Mouse (Mus musculus) embryonic stem cell, embryonic (primary cell): ENCODE results near the gene Rapgef3.

Source experiments
- CTCF ChIA-PET, 4 experiments: fragments of 300-600 bp in 2 of 4; fragments of 350-600 bp in 2 of 4; sonication (Branson Sonifier 250); formaldehyde crosslinking; loops; one replicate each; lab custom pipeline; 2022; ENCODE audit warnings: inconsistent platforms in 2 of 4; lab: Charles Lee
- POLR2A ChIA-PET, 4 experiments: fragments of 300-600 bp in 2 of 4; fragments of 350-600 bp in 2 of 4; sonication (Branson Sonifier 250); formaldehyde crosslinking; loops; one replicate each; lab custom pipeline; 2022; ENCODE audit warnings: antibody characterized with exemption in 4 of 4, inconsistent platforms in 1 of 4; lab: Charles Lee

Gene Rapgef3

DNA sequence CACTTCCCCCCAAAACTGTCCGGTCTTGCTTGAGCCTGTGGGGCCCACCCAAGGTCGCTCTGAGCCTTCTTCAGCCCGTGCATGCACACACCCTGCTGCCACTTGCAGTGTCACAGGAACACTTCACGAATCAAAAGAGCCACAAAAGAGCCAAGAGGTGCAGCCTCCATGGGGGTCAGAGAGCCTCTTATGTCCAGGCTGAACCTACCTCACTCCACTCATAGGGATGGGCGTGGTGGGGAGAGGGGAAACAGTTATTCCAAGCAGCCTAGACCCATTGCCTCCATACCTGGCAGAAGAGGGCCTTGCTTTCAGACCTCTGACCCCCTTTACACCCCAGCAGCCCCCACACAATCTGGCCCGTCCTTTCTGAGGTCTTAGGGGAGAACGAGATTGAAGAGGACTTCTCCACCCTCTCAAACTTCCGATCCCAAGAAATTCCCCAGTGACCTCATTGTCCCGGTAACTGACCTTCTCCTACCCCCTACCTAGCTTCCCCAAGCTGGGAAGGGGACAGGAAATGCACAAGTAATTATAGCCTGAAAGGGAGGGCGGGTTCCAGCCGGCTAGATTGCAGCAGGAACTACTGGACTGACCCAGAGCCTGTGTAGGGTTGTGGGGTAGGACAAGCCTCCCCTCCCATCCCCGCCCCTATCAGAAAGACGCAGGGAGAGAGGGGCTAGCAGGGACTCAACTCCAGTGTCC lies 2.5 kb downstream of the Rapgef3 start:
- CTCF ChIA-PET = interaction anchor here in 1 of 4 experiments (1.1 to 2.3 kb wide), 4 partner anchors 11 to 100 kb away, joined by 3 to 10 read pairs (median 8); no protein-coding TSS in a partner anchor
- POLR2A ChIA-PET = interaction anchor here in 3 of 4 experiments (1.0 to 1.5 kb wide), 6 partner anchors 9 to 19 kb away, joined by 3 to 4 read pairs (median 4); no protein-coding TSS in a partner anchor

DNA sequence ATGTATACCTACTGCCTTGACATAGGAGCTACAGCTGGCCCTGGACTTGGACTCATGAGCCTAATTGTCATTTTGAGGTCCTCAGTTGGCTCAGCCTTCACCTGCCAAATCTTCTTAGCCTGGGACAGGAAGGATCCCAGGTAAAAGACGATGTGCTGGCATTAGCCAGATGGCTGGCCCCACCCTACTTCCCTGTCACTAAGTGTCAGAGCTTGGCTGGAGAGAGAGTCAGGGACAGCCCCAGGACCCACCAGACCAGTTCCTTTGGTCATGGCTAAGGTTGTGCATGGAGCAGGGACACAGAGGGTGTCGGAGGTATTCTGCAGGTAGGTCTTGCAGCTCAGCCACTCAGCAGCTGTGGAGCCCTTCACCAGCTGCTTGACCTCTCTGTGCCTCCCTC lies 3.2 kb downstream of the Rapgef3 start:
- POLR2A ChIA-PET = interaction anchor here in 3 of 4 experiments (1.0 to 1.5 kb wide), 6 partner anchors 8 to 20 kb away, joined by 3 to 4 read pairs (median 4); no protein-coding TSS in a partner anchor
- CTCF ChIA-PET = interaction anchor here in 1 of 4 experiments (1.1 to 2.3 kb wide), 4 partner anchors 12 to 99 kb away, joined by 3 to 10 read pairs (median 8); no protein-coding TSS in a partner anchor

DNA sequence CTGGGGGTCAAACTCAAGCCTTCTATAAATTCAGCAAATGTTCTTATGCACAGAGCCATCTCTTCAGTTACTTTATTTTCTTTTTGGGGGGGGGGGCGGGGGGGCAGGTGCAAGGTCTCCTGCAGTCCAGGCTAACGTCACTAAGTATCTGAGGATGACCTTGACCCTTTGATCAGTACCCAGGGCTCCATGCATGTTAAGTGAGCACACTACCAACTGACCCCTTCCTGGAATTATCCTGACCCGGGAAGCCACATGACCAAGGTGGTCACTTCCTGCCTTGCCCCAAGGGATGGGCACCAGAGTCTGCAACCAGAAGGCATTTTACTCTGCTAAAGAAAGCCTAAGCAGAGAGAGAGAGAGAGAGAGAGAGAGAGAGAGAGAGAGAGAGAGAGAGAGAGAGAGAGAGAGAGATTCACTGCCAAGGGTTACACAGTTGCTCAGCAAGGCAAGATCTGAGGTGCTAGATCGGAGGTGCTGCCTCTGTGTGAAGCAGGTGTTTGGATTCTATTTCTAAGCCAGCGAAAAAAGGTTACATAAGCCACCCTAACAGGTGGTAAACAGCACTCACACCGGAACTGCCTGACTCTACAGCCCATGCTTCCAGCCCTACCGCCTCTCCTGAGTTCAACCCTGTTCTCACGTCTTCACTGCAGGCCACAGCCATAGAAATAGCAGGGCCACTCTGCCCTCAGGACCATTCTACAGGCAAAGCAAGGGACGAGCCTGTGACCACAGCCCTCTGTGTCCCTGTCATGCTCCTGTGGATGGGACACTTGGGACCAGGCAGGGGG lies 4.3 kb downstream of the Rapgef3 start:
- ChIA-PET POLR2A (interaction anchor here in 2 of 4 experiments (0.6 to 3.2 kb wide), 3 partner anchors 25 to 128 kb away, joined by 3 to 11 read pairs (median 6); no protein-coding TSS in a partner anchor), CTCF (interaction anchor here in 3 of 4 experiments (0.5 to 2.3 kb wide), 8 partner anchors 13 to 629 kb away, joined by 3 to 10 read pairs (median 4); no protein-coding TSS in a partner anchor)

DNA sequence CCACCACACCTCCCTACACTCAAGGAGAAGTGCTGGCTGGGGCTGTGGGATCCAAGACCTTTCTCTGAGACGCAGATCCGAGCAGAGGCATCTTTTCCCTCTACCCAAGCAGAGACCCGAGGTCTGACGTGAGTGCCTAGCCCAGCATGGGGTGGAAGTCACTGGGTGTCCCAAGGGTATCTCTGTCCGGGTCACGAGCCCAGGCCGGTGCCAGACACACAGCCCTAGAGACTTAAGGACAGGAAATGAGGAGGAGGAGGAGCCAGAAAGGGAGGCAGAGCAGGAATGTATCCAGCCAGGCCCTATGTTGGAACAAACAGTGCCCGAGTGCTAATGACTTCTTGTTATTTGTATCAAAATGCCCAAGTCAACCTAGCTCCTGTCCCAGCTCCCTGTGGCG lies 5.0 kb downstream of the Rapgef3 start:
- CTCF ChIA-PET = interaction anchor here in 3 of 4 experiments (0.7 to 3.0 kb wide), 8 partner anchors 10 to 567 kb away, joined by 3 to 26 read pairs (median 8); no protein-coding TSS in a partner anchor
- POLR2A ChIA-PET = interaction anchor here in 2 of 4 experiments (0.6 to 3.2 kb wide), 6 partner anchors 8 to 128 kb away, joined by 3 to 11 read pairs (median 5); no protein-coding TSS in a partner anchor

DNA sequence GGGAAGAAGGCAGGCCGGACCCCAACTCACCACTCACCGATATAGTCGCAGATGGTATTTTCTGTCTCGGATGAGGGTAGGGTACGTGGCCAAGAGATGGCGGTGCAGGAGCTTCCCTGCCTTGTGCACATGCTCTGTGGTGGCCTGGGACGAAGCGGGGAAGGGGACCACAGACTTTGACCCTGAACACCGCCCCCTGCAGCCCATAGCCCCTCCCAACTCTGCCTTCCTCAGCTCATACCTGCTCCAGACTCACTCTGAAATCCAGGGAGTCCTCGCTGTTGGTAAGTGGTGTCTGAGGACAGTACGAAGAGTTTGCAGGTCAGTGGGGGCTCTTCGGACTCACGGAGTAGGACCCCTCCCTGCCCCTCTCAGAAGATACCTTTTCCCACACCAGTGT lies 6.3 kb downstream of the Rapgef3 start:
- POLR2A ChIA-PET = interaction anchor here in 3 of 4 experiments (0.6 to 3.2 kb wide), 15 partner anchors 8 to 1332 kb away, joined by 3 to 11 read pairs (median 4); no protein-coding TSS in a partner anchor
- CTCF ChIA-PET = interaction anchor here (0.5 to 3.0 kb wide), 29 partner anchors 8 to 1655 kb away, joined by 3 to 26 read pairs (median 5); no protein-coding TSS in a partner anchor

DNA sequence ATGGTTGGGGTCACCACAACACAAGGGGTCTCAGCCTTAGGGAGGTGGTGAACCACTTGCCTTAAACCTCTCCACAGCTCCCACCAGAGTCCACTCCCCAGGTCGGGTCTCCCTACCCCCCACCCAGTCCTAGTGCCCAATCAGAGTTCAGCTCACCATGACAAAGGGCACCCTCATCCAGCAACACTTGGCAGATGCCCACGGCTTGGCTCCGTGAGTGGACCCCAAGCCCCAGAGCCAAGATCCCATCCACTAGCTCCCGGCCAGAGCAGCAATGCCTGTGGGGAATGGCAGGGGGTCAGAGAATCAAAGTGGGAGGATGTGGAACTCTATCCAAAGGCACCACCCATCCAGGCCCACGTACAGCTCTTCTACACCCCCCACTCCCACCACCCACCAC lies 6.8 kb downstream of the Rapgef3 start:
- ChIA-PET POLR2A (interaction anchor here in 3 of 4 experiments (0.6 to 3.2 kb wide), 11 partner anchors 8 to 1332 kb away, joined by 3 to 11 read pairs (median 4); no protein-coding TSS in a partner anchor), CTCF (interaction anchor here (0.6 to 3.0 kb wide), 24 partner anchors 8 to 1655 kb away, joined by 3 to 26 read pairs (median 5); no protein-coding TSS in a partner anchor)

DNA sequence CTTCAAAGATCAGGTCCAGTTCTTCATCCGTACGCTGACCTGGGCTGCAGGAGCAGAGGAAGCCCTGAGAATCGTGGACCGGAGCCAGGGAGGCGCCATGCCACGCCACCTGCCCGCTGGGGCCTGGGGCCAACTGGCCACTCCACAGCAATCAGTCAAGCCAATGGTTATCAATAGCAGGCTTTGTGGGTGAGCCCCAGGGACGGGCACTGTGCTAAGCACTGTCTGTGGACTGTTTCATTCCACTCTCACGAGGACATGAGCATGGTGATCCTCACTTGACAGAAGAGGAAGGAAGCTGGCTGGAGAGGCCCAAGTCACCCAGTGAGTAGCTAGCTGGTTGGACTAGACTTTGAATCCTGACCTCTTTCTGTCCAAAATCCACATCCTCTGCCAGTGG lies 7.8 kb downstream of the Rapgef3 start:
- CTCF ChIA-PET = interaction anchor here in 2 of 4 experiments (2.0 to 3.0 kb wide), 3 partner anchors 8 to 16 kb away, joined by 6 to 26 read pairs (median 12); no protein-coding TSS in a partner anchor
- POLR2A ChIA-PET = interaction anchor here in 1 of 4 experiments (2.0 kb wide), 1 partner anchor 8 kb away, joined by 7 read pairs; no protein-coding TSS in a partner anchor

DNA sequence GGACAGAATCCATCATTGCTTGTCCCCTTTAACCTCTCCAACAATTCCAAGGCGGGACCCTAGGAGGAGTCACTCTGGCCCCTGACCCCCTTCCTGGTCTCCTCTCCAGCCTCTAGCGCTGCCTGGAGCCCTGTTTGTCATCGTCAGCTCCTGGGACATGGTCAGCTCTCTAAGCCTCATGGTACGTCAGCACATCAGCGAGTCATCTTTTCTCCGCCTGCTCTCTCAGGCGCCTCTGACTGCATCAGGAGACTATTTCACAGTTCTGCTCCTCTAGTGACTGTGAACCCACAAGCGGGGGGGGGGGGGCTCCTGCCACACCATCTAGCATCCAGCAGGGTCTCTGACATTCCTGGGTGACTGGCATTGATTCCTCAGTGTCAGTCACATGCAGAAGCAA lies 12.4 kb downstream of the Rapgef3 start:
- POLR2A ChIA-PET = interaction anchor here in 3 of 4 experiments (0.6 to 5.2 kb wide), 7 partner anchors 9 to 588 kb away, joined by 3 to 20 read pairs (median 4); partner anchors contain the start of gene Rapgef3 (in 2 of the 3)
- CTCF ChIA-PET = interaction anchor here (0.6 to 6.0 kb wide), 10 partner anchors 12 to 1086 kb away, joined by 3 to 53 read pairs (median 4); partner anchors contain the start of gene Rapgef3 (in 1 of the 4)

DNA sequence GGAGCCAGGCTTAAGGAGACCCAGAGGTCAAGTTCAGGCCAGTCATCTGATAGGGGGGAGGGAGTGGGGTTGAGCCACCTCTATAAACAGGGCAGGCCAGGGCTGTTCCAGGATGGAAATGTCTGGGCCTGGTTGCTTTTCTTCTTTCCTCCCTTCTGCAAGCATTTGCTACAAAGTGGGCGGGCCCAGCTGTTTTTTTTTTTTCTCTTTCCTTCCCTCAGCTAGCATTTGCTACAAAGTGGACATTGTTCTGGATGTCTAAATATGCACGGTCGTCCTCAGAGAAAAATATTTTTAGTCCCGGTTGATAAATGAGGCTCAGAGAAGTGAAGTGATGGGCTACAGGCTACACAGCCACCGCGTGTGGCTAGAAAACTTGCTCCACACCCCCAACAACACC lies 13.3 kb downstream of the Rapgef3 start:
- ChIA-PET POLR2A (interaction anchor here in 3 of 4 experiments (0.6 to 5.2 kb wide), 5 partner anchors 10 to 17 kb away, joined by 3 to 20 read pairs (median 5); partner anchors contain the start of gene Rapgef3 (in 1 of the 3)), CTCF (interaction anchor here in 3 of 4 experiments (0.6 to 6.0 kb wide), 6 partner anchors 13 to 1087 kb away, joined by 3 to 53 read pairs (median 14); partner anchors contain the start of gene Rapgef3 (in 1 of the 3))

DNA sequence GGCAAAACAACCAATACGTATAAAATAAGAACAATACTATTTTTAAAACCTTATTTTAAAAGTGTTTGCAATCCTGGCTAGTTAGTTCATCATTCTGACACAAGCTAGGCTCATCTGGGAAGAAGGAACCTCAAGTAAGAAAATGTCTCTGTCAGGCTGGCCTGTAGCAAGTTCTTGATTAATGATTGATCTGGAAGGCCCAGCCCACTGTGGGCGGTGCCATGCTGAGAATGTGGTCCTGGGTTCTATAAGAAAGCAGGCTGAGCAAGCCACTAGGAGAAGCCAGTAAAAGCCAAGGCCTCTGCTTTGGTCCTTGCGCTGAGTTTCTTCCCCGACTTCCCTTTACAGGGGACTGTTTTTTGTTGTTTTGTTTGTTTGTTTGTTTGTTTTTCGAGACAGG lies 15.3 kb downstream of the Rapgef3 start:
- ChIA-PET POLR2A (interaction anchor here in 2 of 4 experiments (1.0 to 2.2 kb wide), 5 partner anchors 8 to 24 kb away, joined by 3 to 7 read pairs (median 4); no protein-coding TSS in a partner anchor), CTCF (interaction anchor here in 3 of 4 experiments (0.6 to 6.0 kb wide), 13 partner anchors 9 to 150 kb away, joined by 3 to 53 read pairs (median 9); partner anchors contain the start of gene Rapgef3 (in 2 of the 3))

DNA sequence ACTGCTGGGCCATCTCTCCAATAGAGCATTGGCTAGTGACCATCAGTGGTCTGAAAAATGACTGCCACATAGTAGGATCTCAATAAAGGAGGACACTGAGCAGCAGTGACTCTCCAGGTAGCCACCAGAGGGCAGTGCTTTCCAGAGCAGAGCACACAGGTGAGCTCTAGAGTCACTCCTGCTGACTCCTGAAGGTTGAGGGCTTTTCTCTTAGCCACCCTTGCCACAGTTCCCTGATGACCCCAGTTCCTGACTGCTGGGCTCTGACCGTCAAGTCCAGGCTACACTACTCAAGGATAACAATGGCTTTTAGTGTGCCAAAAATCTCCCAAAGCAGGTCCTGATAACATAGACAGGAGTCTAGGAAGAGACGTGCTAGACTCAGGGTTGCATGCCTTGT lies 16.1 kb downstream of the Rapgef3 start:
- ChIA-PET CTCF (interaction anchor here (0.6 to 6.0 kb wide), 46 partner anchors 9 to 1187 kb away, joined by 3 to 53 read pairs (median 4); partner anchors contain the start of genes Rapgef3 (in 2 of the 4) and Tmem106c (in 1 of the 4)), POLR2A (interaction anchor here in 2 of 4 experiments (1.0 to 2.2 kb wide), 7 partner anchors 9 to 99 kb away, joined by 3 to 8 read pairs (median 3); partner anchors contain the start of gene Rapgef3 (in 1 of the 2))

DNA sequence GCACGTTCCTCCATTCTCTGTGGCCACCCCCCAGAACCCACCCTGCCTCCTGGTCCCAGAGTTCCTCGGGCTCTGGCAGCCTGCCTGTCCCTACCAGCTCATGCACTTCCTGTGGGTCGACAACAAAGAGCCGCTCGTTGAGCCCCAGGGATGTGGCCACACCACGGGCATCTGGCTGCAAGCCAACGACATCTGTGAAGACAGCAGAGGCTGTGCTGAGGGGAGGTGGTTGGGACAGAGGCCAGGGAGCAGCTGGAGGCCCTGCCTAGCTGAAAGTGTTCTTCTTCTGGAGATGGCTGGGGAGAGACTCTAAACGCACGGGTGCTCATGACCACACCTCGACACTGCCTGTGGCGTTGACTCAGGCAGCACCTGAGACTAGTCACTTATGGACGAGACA lies 17.1 kb downstream of the Rapgef3 start:
- ChIA-PET CTCF (interaction anchor here (0.8 to 6.0 kb wide), 26 partner anchors 11 to 713 kb away, joined by 3 to 53 read pairs (median 8); partner anchors contain the start of gene Rapgef3 (in 1 of the 4)), POLR2A (interaction anchor here in 2 of 4 experiments (1.0 to 2.2 kb wide), 3 partner anchors 10 to 11 kb away, joined by 3 to 7 read pairs (median 4); no protein-coding TSS in a partner anchor)

DNA sequence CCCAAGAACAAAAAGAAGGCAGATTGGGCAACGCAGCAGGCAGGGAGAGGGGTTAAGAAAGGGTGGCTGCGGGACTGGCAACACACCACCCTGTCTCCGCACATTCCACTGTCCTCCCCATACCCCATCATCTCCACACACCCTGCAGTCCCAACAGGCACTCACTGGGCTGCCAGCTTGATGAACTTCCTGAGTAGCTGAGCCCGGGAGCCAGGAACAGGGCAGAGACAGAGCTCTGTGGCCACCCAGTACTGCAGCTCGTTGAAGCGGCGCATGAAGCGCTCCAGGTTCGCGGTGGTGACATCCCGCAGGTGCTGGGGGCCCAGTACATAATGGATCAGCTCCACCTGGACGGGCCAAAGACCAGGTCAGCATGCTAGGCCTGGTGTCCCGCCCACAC lies 17.9 kb downstream of the Rapgef3 start:
- ChIA-PET CTCF (interaction anchor here in 3 of 4 experiments (1.7 to 6.0 kb wide), 5 partner anchors 26 to 100 kb away, joined by 3 to 53 read pairs (median 23); no protein-coding TSS in a partner anchor), POLR2A (interaction anchor here in 2 of 4 experiments (1.2 to 1.4 kb wide), 2 partner anchors 9 to 33 kb away, joined by 3 to 4 read pairs; no protein-coding TSS in a partner anchor)

DNA sequence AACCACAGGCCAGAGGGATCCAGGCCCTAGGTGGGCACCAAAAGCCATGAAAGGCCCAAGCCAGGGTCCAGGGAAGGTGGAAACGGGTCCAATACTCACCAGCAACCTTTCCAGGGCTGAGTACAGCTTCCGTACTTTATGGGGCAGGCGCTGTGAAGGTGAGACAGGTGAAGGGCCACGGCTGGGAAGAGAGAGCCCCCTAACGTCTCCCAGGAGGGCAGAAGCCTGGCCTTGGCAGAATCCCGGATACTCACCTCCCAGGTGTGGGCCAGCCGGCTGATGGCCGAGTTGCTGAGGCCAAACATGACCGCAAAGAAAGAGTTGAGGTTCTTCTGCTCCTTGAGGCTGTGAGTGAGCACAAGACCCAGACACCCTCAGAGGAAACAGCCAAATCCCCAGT lies 18.4 kb downstream of the Rapgef3 start:
- CTCF ChIA-PET = interaction anchor here in 2 of 4 experiments (1.7 to 6.0 kb wide), 4 partner anchors 27 to 101 kb away, joined by 3 to 53 read pairs (median 20); no protein-coding TSS in a partner anchor
- POLR2A ChIA-PET = interaction anchor here in 2 of 4 experiments (1.2 to 1.4 kb wide), 2 partner anchors 9 to 33 kb away, joined by 3 to 4 read pairs; no protein-coding TSS in a partner anchor

DNA sequence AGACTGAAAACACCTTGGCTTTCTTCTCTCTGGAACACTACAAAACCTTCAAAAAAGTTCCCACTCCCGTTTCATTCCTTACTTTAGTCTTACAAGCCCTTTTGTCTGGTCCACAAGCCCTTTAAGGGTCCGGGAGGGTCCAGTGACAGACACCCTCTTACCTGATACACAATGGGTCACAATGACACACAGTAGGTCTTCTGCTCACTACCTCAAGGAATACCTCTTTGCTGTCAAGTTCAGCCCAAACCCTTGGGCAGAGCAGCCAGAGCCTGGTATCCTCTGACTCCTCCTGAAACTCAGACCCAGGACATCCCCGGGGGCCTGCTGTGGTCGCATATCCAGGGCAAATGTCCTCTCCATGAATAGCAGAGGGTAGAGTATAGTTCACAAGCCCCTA lies 18.8 kb downstream of the Rapgef3 start:
- ChIA-PET POLR2A (interaction anchor here in 2 of 4 experiments (1.0 to 1.4 kb wide), 2 partner anchors 8 to 34 kb away, joined by 3 to 4 read pairs; no protein-coding TSS in a partner anchor), CTCF (no interaction called here)

DNA sequence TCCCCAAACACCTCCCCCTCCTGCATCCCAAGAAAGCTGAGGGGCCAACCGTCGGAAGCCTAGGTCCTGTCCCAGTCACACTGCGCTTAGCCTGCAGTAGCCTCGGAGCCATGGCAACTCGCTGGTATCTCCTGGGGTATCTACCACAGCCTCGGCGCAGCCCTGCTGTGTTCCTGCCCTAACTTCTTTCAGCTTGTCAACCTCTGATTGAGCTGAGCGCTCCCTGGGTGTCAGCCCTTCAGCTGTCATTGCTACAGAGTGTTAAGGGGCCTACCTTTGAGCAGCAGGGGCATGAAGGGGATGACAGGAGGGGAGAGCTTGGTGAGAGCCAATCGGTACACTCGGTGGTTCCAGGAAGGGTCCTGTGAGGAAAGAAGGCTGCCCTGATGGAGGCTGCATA lies 19.5 kb downstream of the Rapgef3 start:
- POLR2A ChIA-PET = interaction anchor here in 1 of 4 experiments (1.0 kb wide), 1 partner anchor 9 kb away, joined by 4 read pairs; no protein-coding TSS in a partner anchor
- CTCF ChIA-PET = interaction anchor here in 1 of 4 experiments (0.7 kb wide), 1 partner anchor 18 kb away, joined by 3 read pairs; no protein-coding TSS in a partner anchor
